Mouse (Mus musculus) right cerebral cortex, postnatal 4 days (tissue): ENCODE data around the gene Sdc4.

Source experiments
- DNase-seq: peaks from one replicate; pipeline ENCODE4 v3.0.0-alpha.2; 2022

The Sdc4 gene

GRCm38 (mm10) chr2:164448921-164449320, 5.2 kb upstream of the Sdc4 start:
- no peak for DNase-seq

DNA sequence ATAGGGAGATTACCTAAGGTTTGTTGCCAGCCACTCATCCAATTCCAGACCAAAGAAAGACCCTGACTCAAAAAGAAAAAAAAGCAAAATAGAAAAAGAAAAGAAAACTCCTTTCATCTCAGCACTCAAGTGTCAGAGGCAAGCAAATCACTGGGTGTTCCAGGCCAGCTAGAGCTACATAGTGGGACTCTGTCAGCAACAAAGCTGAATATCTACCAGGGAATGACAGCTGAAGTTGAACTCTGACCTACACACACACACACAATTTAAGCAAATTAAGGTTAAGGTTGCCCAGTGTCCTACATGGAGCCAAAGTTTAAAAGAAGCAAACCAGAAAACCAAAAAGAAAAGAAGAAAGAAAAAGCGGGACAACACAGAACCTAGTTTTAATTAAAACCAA, 4.5 kb upstream of the Sdc4 start:
- DNase-seq: no peak

GRCm38 (mm10) chr2:164446086-164446469, 2.4 kb upstream of the Sdc4 start:
- no peak for DNase-seq

- no peak for DNase-seq
These were observed 1.9 kb upstream of the Sdc4 start for GRCm38 (mm10) chr2:164445399-164446085.

GRCm38 (mm10) chr2:164444701-164445100, 1.0 kb upstream of the Sdc4 start:
- DNase-seq: no peak

DNA sequence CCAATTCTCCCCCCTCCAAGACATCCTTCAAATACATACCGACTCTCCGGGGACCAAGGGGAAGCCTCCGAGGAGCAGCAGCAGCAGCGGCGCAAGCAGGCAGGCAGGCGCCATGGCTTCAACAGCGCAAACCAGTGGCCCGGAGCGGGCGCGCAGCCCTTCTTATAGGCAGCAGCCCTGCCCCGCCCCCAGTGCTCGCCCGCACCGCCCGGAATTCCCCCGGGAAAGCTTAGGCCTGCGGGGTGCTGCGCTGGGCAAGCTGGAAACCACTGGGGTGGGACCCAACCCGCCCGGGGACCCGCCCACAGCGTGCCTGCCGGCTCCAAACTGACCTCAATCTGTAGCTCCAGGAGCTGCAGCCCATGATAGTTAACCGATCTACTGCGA, 643 bp downstream of the Sdc4 start:
- peak; percentile 73 for DNase-seq

GRCm38 (mm10) chr2:164442315-164443050, 1.2 kb downstream of the Sdc4 start:
- DNase-seq: peak; percentile 5

DNA sequence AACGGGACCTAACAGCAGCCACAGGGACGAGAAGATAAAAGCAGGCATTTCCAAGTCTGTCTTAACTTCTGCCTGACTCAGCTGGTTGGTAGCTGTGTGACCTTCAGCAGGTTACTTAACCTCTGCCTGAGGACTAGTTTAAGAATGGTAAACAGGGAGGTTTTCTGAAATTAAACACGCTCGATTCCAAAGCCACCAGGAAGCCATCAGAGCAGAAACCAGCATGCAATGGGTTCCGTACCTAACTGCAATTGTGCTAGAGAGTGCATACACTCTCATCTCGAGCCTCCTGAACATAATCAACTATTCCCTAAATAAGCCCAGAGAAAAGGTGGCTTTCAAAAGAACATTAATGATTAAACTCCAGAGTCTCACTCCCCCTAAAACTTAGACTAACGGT, 2.0 kb downstream of the Sdc4 start:
- DNase-seq: no peak

- no peak for DNase-seq
These were observed 2.5 kb downstream of the Sdc4 start for GRCm38 (mm10) chr2:164441155-164441554.

- no peak for DNase-seq
These were observed 3.4 kb downstream of the Sdc4 start for GRCm38 (mm10) chr2:164440314-164440713.

- no peak for DNase-seq
These were observed 4.7 kb downstream of the Sdc4 start for GRCm38 (mm10) chr2:164439001-164439421.

DNA sequence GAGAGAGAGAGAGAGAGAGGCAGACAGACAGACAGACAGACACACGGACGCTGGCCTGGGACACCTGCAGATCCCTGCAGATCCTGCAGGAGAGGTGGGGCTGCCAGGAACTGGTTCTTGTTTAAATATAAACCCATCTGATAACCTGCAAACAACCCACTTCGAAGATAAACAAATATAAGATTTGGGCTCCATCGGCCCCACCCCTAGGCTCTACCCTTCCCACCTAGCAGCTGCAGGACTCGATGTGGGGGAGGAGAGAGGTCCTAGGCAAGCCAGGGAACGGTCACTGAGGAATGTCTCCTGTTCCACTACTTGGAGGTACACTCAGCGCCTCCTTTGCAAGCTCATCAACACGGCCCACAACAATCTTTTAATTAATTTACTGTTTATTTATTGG, 5.4 kb downstream of the Sdc4 start:
- DNase-seq: no peak

GRCm38 (mm10) chr2:164437710-164438109, 6.0 kb downstream of the Sdc4 start:
- DNase-seq: no peak

DNA sequence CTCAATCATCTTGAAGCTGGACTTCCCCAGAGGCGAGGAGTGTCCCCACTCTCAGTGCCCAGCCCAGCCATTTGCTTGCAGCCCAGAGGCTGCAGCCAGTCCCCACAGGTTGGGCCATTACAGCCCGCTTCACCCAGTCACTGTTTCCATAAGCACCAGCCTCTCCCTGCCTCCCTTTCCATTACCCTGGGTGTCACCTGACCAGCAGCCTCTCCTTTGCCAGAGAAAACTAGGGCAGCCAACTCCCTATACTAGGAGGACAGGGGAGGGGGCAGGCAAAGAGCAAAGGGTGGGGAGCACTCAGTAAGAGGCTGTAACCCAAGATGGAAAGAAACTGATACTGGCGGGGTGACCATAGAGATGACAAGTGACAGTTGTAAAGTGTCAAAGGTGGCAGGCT, 6.7 kb downstream of the Sdc4 start:
- no peak for DNase-seq

GRCm38 (mm10) chr2:164436215-164436913, 7.3 kb downstream of the Sdc4 start:
- no peak for DNase-seq

- DNase-seq: no peak
These were observed 8.2 kb downstream of the Sdc4 start for GRCm38 (mm10) chr2:164435216-164436090.

DNA sequence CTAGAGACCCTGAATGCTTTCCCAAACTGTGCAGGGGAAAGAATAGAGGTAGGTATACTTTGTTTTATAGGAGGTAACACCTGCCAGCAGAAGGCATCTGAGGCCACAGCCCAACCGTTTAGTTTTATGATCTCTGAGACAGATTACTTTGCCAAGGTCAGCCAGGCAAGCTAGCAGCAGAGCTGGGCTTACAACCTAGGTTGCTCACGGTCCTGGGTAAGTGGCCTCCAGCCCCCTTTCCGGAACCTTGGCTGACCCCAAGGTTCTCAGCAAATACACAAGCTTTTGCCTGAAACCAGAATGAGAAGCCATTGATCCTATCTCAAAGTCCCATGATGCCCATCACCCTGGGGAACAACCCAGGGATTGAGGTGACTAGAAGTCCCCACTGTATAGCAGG, 9.0 kb downstream of the Sdc4 start:
- DNase-seq: no peak

DNA sequence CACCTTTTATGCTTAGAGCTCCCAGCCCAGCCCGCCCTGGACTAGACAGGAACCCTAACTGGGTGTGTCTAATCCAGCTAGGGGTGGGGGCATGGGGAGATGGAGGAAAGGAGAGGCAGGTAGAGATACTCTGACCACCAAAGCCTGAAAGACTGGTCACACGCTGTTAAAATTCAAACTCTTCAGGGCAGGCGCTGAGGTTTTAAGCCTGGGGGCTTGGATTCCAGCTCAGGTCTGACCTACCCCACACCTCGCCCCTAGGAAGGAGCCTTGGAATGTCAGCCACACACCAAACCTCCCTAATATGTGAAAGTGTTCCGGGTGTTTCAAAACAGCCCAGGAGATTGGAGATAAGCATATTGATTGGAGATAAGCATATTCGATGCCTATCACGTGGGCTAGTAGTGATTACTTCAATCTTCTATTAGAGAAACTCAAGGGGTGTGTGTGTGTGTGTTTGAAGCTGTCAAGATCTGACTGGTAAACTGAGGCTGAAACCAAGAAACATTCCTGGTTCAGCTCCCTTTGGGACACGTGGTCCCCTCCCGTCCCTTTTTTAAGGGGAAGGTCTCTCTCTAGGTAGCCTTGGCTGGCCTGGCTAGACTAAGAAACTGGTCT, 10.3 kb downstream of the Sdc4 start:
- DNase-seq: no peak

GRCm38 (mm10) chr2:164432541-164433191, 11.0 kb downstream of the Sdc4 start:
- no peak for DNase-seq

GRCm38 (mm10) chr2:164431676-164432465, 11.8 kb downstream of the Sdc4 start:
- DNase-seq: no peak

- DNase-seq: no peak
These were observed 13.0 kb downstream of the Sdc4 start for GRCm38 (mm10) chr2:164430697-164431096.
